Mouse (Mus musculus) gastrocnemius, adult 2 months (tissue): ENCODE measurements around the gene Nploc4. TPM values are rescaled to one million over a fixed set of nuclear protein-coding genes. Genes with fewer than 3 reads are reported as not detected.

Experiments
- DNase-seq: peaks from one replicate; pipeline ENCODE4 v3.0.0; 2022
- H3K27ac ChIP-seq: fragments of 200-600 bp; 2 replicates; pipeline ENCODE4 v1.8.1; 2022; ENCODE audit warnings: mild to moderate bottlenecking
- H3K4me3 ChIP-seq: fragments of 200-600 bp; 2 replicates; pipeline ENCODE4 v1.8.1; 2022; ENCODE audit warnings: mild to moderate bottlenecking, moderate library complexity
- CTCF ChIP-seq: fragments of 200-600 bp; IDR thresholded peaks from 2 replicates; pipeline ENCODE4 v1.8.1; 2022; ENCODE audit warnings: antibody characterized with exemption, mild to moderate bottlenecking, moderate library complexity
- intact Hi-C: fragments of 180-260 bp; cut with DNase I; formaldehyde crosslinking; loops from one replicate; pipeline ENCODE4 v1.15.1; 2025
- total RNA-seq, 2 experiments: library from RNA; stranded (reverse); gene quantifications; 2 replicates each; pipeline ENCODE4 v1.2.3; 2021

Gene Nploc4
- total RNA-seq, 2 experiments from 2014 or later = 75.8 to 94.9 TPM

DNA sequence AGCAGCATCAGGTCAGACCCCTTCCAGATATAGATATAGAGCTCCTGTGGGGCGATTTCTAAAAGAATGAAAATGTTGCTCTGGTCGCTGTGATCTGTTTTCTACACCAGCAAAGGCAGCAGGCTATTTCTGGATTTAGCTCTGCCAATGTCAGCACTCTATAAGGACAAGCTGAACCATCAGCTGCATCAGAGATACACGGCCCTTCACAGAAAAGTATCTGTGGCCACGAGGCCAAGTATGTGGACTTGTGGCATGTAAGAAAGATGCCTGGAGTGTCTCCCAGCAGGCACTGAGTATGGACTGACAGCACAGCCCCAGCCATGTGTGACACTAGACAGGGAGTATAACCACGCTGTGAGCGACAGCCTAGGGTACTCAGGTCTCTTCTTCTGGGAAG is 50.9 kb downstream of the Nploc4 start:
- intact Hi-C loops = loop anchor here (5.0 kb wide), 1 partner anchor 36 kb away; no protein-coding TSS in a partner anchor
- DNase-seq = peak; percentile 77
- Histone ChIP-seq H3K4me3 (peak overlapping the region; percentile 43), H3K27ac (peak overlapping the region; percentile 92)
- no peak for TF ChIP-seq CTCF

DNA sequence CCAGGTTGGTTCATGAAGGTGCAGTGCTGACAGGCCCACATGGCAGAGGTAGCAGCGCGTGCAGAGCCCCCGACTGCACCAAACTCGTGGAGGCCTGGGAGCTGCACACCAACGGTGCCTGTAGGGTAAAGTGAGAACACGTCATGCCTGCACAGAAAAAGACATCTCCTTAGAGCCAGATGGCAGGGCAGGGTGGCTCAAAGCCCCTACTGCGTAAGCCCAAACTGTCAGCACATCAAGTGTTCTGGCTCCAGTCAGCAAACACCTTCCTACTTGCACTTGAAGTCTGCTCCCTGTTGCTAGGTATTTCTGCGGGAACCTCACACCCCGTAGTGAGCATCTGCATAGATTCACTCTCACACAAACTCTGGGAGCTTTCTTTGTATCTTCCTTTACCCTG is 55.0 kb downstream of the Nploc4 start:
- H3K27ac ChIP-seq = no peak overlapping the region
- no peak for DNase-seq
- TF ChIP-seq CTCF = no peak
- no peak overlapping the region for H3K4me3 ChIP-seq
- intact Hi-C loops = no loop called here

DNA sequence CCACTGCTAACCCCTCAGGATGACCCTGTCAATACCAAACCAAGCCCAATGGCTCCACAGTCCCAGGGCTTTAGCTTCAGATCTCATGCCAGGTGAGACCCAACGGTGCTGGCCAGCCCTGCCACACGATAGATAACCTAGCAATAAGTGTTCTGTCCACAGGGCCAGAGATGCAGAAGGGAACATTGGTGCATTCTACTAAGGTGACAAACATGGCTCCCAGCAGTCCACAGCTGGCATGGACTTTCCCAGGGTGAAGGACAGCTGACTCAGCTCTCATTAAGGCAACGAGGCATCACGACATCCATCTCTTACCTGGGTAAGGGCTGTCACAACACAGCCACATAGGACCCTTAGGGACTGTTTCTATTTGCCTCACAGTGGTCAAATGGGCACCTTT is 56.4 kb downstream of the Nploc4 start:
- DNase-seq = no peak
- Histone ChIP-seq H3K4me3 (no peak overlapping the region), H3K27ac (peak overlapping the region; percentile 35; the same call in 1 of the 2 replicates)
- intact Hi-C loops = no loop called here
- TF ChIP-seq CTCF = no peak

DNA sequence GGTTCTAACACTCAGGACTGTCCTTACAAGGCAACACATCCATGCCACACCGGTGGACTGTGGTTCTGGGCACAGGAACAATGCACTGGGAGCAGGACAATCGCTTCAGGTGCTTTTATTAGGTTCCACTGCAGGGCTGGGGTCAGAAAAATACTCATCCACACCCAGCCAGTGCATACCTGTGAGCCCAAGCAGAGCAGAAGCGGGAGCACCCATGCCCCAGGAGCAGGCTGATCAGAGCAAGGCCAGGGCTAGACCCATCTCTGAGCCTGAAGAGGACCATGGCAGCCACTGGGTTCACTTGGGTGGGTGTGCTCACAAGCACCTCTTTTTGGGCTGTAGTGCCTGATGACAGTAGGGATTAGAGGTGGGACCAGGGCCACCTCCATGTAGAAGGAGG is 57.2 kb downstream of the Nploc4 start:
- no peak for TF ChIP-seq CTCF
- intact Hi-C loops = no loop called here
- no peak for DNase-seq

DNA sequence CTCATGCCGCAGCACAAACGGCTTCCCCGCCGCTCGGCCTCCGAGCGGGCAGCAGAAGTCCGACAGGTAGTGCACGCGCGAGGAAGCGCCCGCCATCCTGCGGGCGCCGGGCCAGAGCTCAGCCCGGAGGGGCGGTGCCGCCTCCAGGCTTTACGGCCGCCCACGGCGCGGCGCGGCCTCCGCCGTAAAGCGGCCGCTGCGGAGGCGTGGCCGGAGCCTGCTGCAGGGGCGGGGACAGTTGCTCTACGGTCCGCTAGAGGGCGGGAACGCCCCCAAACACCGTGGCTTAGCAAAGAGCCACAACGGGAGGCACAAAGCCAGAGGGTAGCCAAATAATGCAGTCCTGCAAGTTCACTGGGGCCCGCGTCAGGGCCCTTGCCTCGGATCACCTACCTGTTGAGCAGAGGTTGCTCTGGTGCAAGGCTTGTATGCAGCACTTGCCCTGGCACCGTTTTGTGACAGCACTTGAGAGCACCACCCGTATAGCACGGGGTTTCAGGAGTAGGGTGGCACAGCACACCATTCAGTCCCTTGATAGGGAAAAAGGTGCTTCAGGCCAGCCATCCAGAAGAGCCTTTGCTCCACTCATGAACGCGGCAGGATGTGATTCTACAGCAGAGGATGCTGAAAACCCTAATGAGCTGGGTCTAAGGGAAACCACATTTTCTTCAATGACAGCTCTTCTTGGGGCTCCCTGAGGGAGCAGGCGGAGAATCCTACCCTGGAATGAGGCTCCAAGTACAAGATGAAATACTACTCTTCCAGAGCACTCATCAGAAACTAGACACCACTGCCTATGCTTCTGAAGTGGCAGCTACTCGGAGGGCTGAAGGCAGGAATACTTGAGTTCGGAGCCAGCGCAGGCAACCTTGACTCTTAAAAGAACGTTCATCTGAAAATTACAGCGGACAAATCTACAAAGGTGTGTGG is 58.6 kb downstream of the Nploc4 start, which contains the start of gene Faap100:
Gene Faap100, minus strand, starts transcription at position 154 of the 930 bp plus-strand sequence.
- peak; percentile 91 for TF ChIP-seq CTCF
- intact Hi-C loops = loop anchor here (2.0 kb wide), 1 partner anchor 30 kb away; the partner anchor contains the start of gene Actg1
- peak; percentile 96 for DNase-seq
- Histone ChIP-seq H3K27ac (peak within 1 kb of the TSS; percentile 93), H3K4me3 (peak within 1 kb of the TSS; percentile 95)

More for the DNA sequence above, 57.2 kb downstream of the Nploc4 start:
- no peak overlapping the region for H3K4me3 ChIP-seq
- H3K27ac ChIP-seq = peak overlapping the region; percentile 93

DNA sequence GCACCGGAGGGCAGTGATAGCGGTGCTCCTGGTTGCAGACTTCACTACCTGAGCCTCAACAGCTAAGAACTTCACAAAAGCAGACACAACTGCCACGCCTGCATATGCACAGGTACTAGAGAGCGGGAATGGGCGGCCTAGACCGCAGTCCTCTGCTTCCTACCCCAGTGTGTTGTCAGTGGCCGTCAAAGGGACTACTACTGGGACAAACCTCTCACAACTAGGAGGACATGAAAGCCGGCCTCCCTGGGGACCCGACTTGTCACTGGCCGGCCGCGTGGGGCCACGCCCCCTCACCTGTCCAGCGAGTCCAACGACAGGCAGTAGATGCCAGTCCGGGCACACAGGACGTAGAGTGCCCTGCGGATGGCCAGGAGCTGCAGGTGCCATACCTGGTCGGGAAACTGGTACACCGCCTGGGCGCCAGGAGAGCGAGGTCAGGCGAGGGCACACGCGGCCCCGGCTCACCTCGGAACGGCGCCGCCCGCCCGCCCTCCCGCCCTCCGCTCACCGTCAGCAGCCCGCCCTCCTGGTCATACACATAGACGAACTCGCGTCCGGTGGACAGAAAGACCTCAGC is 59.4 kb downstream of the Nploc4 start:
- peak overlapping the region; percentile 95 for H3K4me3 ChIP-seq
- peak overlapping the region; percentile 93 for H3K27ac ChIP-seq
- intact Hi-C loops = loop anchor here (2.0 kb wide), 1 partner anchor 29 kb away; the partner anchor contains the start of gene Actg1
- peak; percentile 82 for DNase-seq
- no peak for TF ChIP-seq CTCF

DNA sequence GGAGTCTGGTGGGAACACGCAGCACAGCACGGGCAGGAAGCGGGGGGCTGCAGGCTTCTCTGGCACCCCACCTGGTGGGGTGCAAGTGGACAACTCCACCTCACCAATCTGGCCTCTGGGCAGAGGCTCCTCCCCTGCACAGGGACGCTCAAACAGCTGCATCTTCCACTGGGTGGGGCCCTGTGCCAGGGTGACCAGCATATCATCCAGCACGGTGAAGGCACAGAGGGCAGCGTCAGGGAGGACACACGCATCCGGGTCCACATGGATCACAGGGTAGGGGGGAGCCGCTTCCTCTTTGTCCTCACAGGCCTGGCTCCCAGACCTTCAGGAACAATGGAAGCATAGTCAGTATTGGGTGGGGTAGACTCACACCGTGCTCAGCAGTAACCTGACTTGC is 60.2 kb downstream of the Nploc4 start:
- intact Hi-C loops = no loop called here
- no peak for TF ChIP-seq CTCF
- peak overlapping the region; percentile 95 for H3K4me3 ChIP-seq
- peak overlapping the region; percentile 93 for H3K27ac ChIP-seq
- peak; percentile 68 for DNase-seq

DNA sequence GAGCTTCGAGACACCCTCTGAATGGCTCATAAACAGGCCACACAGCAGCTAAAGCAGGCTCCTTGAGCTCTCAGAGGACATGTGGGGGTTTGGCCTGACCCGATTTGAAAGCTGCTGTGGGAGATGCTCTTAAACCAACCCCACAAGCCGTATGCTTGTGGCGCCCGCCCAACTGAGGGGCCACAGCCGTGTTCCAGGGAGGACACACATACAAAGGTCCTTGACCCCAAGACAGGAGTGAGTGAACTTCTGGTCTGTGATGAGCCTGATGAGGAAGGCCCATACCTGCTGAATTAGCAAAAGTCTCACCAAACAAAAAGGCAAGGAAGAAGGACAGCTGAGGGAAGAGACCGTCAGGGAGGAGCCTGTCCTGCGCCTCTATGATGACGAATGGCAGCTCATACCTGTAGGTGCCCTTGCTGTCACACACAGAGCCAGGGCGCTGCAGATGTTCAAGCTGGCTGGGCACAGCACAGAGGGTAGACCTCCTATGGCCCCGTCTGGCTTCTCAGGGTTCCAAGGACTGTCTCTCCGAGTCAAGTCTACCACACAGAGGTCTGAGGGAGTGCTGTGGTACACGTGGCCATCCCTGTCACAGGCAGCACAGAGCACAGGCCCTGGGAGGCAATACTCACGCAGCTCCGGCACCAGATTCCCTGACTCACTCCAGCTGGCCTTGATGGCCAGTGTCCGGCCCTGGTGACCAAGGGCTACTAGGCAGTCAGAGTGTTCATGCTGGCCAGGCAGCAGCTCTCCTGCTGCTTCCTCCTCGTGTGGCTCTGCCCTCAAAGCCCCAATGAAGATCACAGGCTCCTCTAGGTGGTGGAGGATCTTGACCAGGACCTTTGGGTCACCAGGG is 61.0 kb downstream of the Nploc4 start:
- Histone ChIP-seq H3K4me3 (peak overlapping the region; percentile 95), H3K27ac (peak overlapping the region; percentile 93)
- intact Hi-C loops = no loop called here
- no peak for TF ChIP-seq CTCF
- no peak for DNase-seq

DNA sequence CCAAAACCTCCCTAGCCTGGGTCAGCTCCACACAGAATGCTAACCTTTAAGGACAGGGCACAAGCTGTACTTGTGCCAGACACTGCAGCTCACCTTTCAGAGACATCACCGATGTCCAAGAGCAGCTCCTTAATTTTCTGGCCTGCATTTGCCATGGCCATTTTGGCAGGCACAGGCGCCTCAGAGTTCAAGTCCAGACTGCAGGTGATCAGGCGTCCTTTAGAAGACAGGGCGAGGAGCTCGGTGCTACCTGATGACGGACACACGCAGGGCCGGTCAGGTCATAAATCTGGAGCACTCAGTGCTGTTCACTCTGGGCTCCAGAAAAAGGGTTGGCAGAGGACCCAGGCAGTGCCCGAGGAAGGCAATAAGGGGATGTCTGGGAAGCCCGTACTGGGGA is 62.2 kb downstream of the Nploc4 start:
- peak; percentile 67 for DNase-seq
- H3K4me3 ChIP-seq = no peak overlapping the region
- TF ChIP-seq CTCF = no peak
- intact Hi-C loops = no loop called here
- peak overlapping the region; percentile 78 for H3K27ac ChIP-seq

DNA sequence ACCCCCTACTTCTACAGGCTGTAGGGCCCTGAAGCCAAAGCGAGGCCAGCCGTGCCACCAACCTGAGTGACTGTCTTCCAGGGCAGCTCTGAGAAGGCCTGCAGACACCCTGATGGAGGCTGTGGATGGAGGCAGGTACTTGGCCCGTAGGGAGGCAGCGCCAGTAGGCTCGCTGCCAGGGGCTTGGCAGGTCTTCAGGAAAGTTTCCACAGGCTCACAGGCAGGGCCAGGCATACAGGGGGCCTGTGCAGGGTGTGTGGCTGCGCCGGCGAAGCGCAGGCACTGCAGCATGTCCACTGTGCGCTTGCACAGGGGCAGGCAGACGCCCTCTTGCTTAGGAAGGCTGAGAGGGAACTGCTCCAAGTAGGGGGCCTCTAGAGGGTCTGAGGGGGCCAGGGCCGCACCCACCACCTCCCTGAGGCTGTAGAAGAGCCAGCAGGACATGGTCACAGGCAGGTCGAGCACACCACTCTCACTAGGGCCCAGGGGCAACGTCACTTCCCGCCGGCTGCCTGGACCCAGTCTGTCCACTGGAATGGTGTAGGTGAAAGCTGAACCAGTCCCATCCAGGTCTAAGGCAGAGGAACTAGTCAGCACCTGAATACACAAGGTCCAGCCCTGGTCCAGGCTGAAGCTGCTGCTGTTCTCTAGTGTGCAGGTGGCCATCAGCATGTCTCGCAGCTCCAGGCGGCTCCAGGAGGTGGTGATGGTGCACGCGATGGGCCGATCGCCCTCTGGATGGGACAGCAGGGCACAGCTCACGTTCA is 63.5 kb downstream of the Nploc4 start:
- H3K27ac ChIP-seq = peak overlapping the region; percentile 78
- TF ChIP-seq CTCF = no peak
- intact Hi-C loops = no loop called here

DNA sequence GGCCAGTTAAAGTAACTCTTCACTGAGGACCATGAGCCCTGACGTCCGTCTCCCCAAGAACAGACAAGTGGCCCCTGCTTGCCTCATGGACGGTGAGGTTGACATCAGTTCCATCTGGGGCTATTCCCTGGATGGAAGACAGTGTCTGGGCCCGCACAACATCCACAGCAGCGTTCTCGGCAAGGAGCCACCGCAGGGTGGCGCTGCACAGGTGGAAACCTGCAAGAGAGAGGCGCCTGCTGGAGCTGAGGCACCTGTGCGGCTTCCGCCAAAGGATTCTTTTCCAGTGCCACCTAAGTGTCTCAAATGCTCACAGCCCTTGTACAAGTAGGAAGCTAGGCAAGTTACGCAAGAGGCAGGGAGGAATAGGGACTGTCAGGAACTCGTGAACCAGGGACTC is 64.5 kb downstream of the Nploc4 start:
- no peak overlapping the region for H3K4me3 ChIP-seq
- no peak for DNase-seq
- intact Hi-C loops = no loop called here
- TF ChIP-seq CTCF = no peak; the same call in 1 of the 2 replicates
- no peak overlapping the region for H3K27ac ChIP-seq

More for the DNA sequence above, 63.5 kb downstream of the Nploc4 start:
- H3K4me3 ChIP-seq = no peak overlapping the region
- peak; percentile 88 for DNase-seq
